29 mouse cellular contexts compared by ENCODE assay signal in genomic region chr4:154369089-154369488, GRCm38 (mm10). TPM values are rescaled to one million over a fixed set of nuclear protein-coding genes. Genes with fewer than 3 reads are reported as not detected.
"Had no signal": no experiment of that assay in that cellular context is flagged by ENCODE, and none has a peak within 500 bp of the region (broad histone marks: within the 10 kb centered on the region; RNA-seq: fewer than 3 reads in every experiment).

No protein-coding gene starts in this region.

- ATAC-seq: liver, embryonic 12.5 days; midbrain, embryonic 16.5 days had no signal

- H3K27me3 ChIP-seq: limb, embryonic 13.5 days; liver, embryonic 12.5 days; liver, embryonic 15.5 days had no signal

- H3K4me1 ChIP-seq: liver, embryonic 12.5 days; liver, embryonic 15.5 days had no signal

- H3K27ac ChIP-seq: kidney, embryonic 15.5 days; limb, embryonic 13.5 days; liver, embryonic 12.5 days; liver, embryonic 15.5 days; macrophage; neural tube, embryonic 13.5 days had no signal

- H3K9me3 ChIP-seq: kidney, embryonic 15.5 days; limb, embryonic 13.5 days; liver, embryonic 12.5 days; liver, embryonic 15.5 days; neural tube, embryonic 13.5 days had no signal

- H3K36me3 ChIP-seq: kidney, embryonic 15.5 days; liver, embryonic 12.5 days; liver, embryonic 15.5 days; neural tube, embryonic 13.5 days had no signal

- H3K9ac ChIP-seq: kidney, embryonic 15.5 days; limb, embryonic 13.5 days; liver, embryonic 12.5 days; liver, embryonic 15.5 days; neural tube, embryonic 13.5 days had no signal

- H3K4me2 ChIP-seq: kidney, embryonic 15.5 days; limb, embryonic 13.5 days; liver, embryonic 12.5 days; liver, embryonic 15.5 days; neural tube, embryonic 13.5 days had no signal

- H3K4me3 ChIP-seq: kidney, embryonic 15.5 days; limb, embryonic 13.5 days; liver, embryonic 12.5 days; liver, embryonic 15.5 days; myocyte; neural tube, embryonic 13.5 days had no signal

- DNase-seq: kidney, adult 8-10 months; kidney, postnatal 10 days; kidney, postnatal 36 days; layer of hippocampus, postnatal 36 days; left cerebral cortex, postnatal 4 days; liver; lung, adult 2 months; retina, postnatal 1 day; right cerebral cortex, postnatal 25 days; thymus, adult 18-20 months; thymus, postnatal 36 days had no signal

RNA-seq across cellular contexts. Expression of gene B230104I21Rik, which starts 33.2 kb away (rescaled TPM):
- total RNA-seq: left cerebral cortex, adult 8-10 months; left cerebral cortex, postnatal 14 days; left cerebral cortex, postnatal 4 days; megakaryocyte, adult 5-6 weeks; monocyte, adult 5-6 weeks; neutrophil, adult 5-6 weeks had no signal
- polyA plus RNA-seq: kidney, embryonic 15.5 days; limb, embryonic 13.5 days; liver, embryonic 12.5 days; liver, embryonic 15.5 days; lung, adult 2 months; lung, embryonic 16.5 days; macrophage; midbrain, embryonic 16.5 days; myocyte; neural tube, embryonic 13.5 days; small intestine, adult 2 months; spleen, adult 2 months; stomach, embryonic 16.5 days; urinary bladder, adult 2 months had no signal
